ENCODE assay signal across 20 mouse cellular contexts in genomic region chr13:32553136-32553535, GRCm38 (mm10).
DNase-seq lines count a peak whose midpoint lies in the region; ATAC-seq lines count a peak whose summit lies in the region.
"Had no signal": no experiment of that assay in that cellular context is flagged by ENCODE, and none has a peak within 500 bp of the region (broad histone marks: within the 10 kb centered on the region; RNA-seq: fewer than 3 reads in every experiment).

No protein-coding gene starts in this region.

- H3K27ac ChIP-seq in neural tube, embryonic 15.5 days (replicated peaks): no peak overlapping the region
- H3K27ac ChIP-seq in kidney, embryonic 15.5 days: no peak overlapping the region
- peak overlapping the region; percentile 78 for H3K27ac ChIP-seq in lung, embryonic 15.5 days
- H3K27ac ChIP-seq in forebrain, embryonic 14.5 days (ENCODE audit: low read depth, low read length): no peak overlapping the region
- H3K27ac ChIP-seq: embryonic facial prominence, embryonic 15.5 days; heart, adult 2 months; hindbrain, embryonic 10.5 days; hindbrain, postnatal 0 days; midbrain, embryonic 15.5 days; stomach, embryonic 15.5 days had no signal

- no peak overlapping the region for H3K4me3 ChIP-seq in neural tube, embryonic 15.5 days (replicated peaks)
- H3K4me3 ChIP-seq in kidney, embryonic 15.5 days (replicated peaks): no peak overlapping the region
- H3K4me3 ChIP-seq in lung, embryonic 15.5 days: no peak overlapping the region
- no peak overlapping the region for H3K4me3 ChIP-seq in forebrain, embryonic 14.5 days (ENCODE audit: low read depth, low read length)
- H3K4me3 ChIP-seq: embryonic facial prominence, embryonic 15.5 days; heart, adult 2 months; hindbrain, embryonic 10.5 days; midbrain, embryonic 15.5 days; stomach, embryonic 15.5 days had no signal

- H3K4me1 ChIP-seq in neural tube, embryonic 15.5 days: no peaks in the 10 kb centered on the region
- no peaks in the 10 kb centered on the region for H3K4me1 ChIP-seq in kidney, embryonic 15.5 days
- H3K4me1 ChIP-seq in lung, embryonic 15.5 days: no peaks in the 10 kb centered on the region
- no peaks in the 10 kb centered on the region for H3K4me1 ChIP-seq in forebrain, embryonic 14.5 days (ENCODE audit: control insufficient read depth, insufficient read depth, low read length)
- H3K4me1 ChIP-seq: embryonic facial prominence, embryonic 15.5 days; hindbrain, embryonic 10.5 days; midbrain, embryonic 15.5 days; stomach, embryonic 15.5 days had no signal

- WGBS in neural tube, embryonic 15.5 days: 70% methylated on average over 4 of the region's 4 CpGs
- WGBS in kidney, embryonic 15.5 days: 23% methylated on average over 4 of the region's 4 CpGs
- WGBS in lung, embryonic 15.5 days: 45% methylated on average over 4 of the region's 4 CpGs
- WGBS in forebrain, embryonic 14.5 days: 82% methylated on average over 4 of the region's 4 CpGs

- H3K27me3 ChIP-seq in neural tube, embryonic 15.5 days (replicated peaks): no peaks in the 10 kb centered on the region
- no peaks in the 10 kb centered on the region for H3K27me3 ChIP-seq in kidney, embryonic 15.5 days
- no peaks in the 10 kb centered on the region for H3K27me3 ChIP-seq in lung, embryonic 15.5 days
- no peaks in the 10 kb centered on the region for H3K27me3 ChIP-seq in forebrain, embryonic 14.5 days (replicated peaks; ENCODE audit: control insufficient read depth, insufficient read depth, low read length)
- H3K27me3 ChIP-seq: embryonic facial prominence, embryonic 15.5 days; midbrain, embryonic 15.5 days; stomach, embryonic 15.5 days had no signal

- no peaks in the 10 kb centered on the region for H3K36me3 ChIP-seq in neural tube, embryonic 15.5 days
- no peaks in the 10 kb centered on the region for H3K36me3 ChIP-seq in kidney, embryonic 15.5 days
- H3K36me3 ChIP-seq in lung, embryonic 15.5 days: no peaks in the 10 kb centered on the region
- H3K36me3 ChIP-seq in forebrain, embryonic 14.5 days (ENCODE audit: control insufficient read depth, insufficient read depth, low read length): no peaks in the 10 kb centered on the region
- H3K36me3 ChIP-seq: embryonic facial prominence, embryonic 15.5 days; hindbrain, embryonic 10.5 days; midbrain, embryonic 15.5 days; stomach, embryonic 15.5 days had no signal

- H3K9me3 ChIP-seq in neural tube, embryonic 15.5 days (replicated peaks): no peaks in the 10 kb centered on the region
- no peaks in the 10 kb centered on the region for H3K9me3 ChIP-seq in kidney, embryonic 15.5 days (replicated peaks)
- H3K9me3 ChIP-seq in lung, embryonic 15.5 days: no peaks in the 10 kb centered on the region
- no peaks in the 10 kb centered on the region for H3K9me3 ChIP-seq in forebrain, embryonic 14.5 days (replicated peaks; ENCODE audit: control insufficient read depth, low read length)
- H3K9me3 ChIP-seq: embryonic facial prominence, embryonic 15.5 days; hindbrain, embryonic 10.5 days; midbrain, embryonic 15.5 days; stomach, embryonic 15.5 days had no signal

- H3K9ac ChIP-seq in neural tube, embryonic 15.5 days (replicated peaks): no peak overlapping the region
- H3K9ac ChIP-seq in kidney, embryonic 15.5 days: no peak overlapping the region
- H3K9ac ChIP-seq in lung, embryonic 15.5 days: no peak overlapping the region
- no peak overlapping the region for H3K9ac ChIP-seq in forebrain, embryonic 14.5 days (ENCODE audit: low read length)
- H3K9ac ChIP-seq: embryonic facial prominence, embryonic 15.5 days; midbrain, embryonic 15.5 days; stomach, embryonic 15.5 days had no signal

- DNase-seq in neural tube, embryonic 10.5 days (ENCODE audit: extremely low spot score, low spot score): peak; percentile 7
- peak; percentile 33 to 49 for DNase-seq in lung, postnatal 4 days
- no peak for DNase-seq in gastrocnemius, postnatal 25 days
- DNase-seq in forebrain, embryonic 14.5 days (ENCODE audit: low spot score): no peak
- no peak for DNase-seq in frontal cortex, postnatal 36 days (ENCODE audit: low spot score in 2 of 2)
- DNase-seq: adrenal gland, adult 2 months; cerebellum, adult 2 months; gastrocnemius, postnatal 14 days; heart, adult 2 months; layer of hippocampus, postnatal 36 days; right cerebral cortex, postnatal 25 days; thymus, adult 2 months had no signal

- no peak for ATAC-seq in neural tube, embryonic 15.5 days (ENCODE audit: low FRiP score)
- peak; percentile 56; the same call in 1 of the 2 replicates for ATAC-seq in kidney, embryonic 15.5 days (replicated peaks; ENCODE audit: low FRiP score)
- peak; percentile 81 for ATAC-seq in lung, embryonic 15.5 days (ENCODE audit: borderline replicate concordance, extremely low read depth, low FRiP score, low TSS enrichment)
- ATAC-seq in forebrain, embryonic 14.5 days: no peak
- ATAC-seq: hindbrain, postnatal 0 days; midbrain, embryonic 15.5 days had no signal

- no peak overlapping the region for H3K4me2 ChIP-seq in neural tube, embryonic 15.5 days
- no peak overlapping the region for H3K4me2 ChIP-seq in kidney, embryonic 15.5 days
- H3K4me2 ChIP-seq in lung, embryonic 15.5 days: no peak overlapping the region
- no peak overlapping the region for H3K4me2 ChIP-seq in forebrain, embryonic 14.5 days (ENCODE audit: low read length)
- H3K4me2 ChIP-seq: embryonic facial prominence, embryonic 15.5 days; midbrain, embryonic 15.5 days; stomach, embryonic 15.5 days had no signal

Comparison
In these comparisons a context has a peak if more than half of its experiments do, and no peak if none do; other contexts are left out.
1. DNase-seq: peak in neural tube, embryonic 10.5 days (single experiment) and lung, postnatal 4 days (2 of 2); none in gastrocnemius, postnatal 25 days (single experiment), forebrain, embryonic 14.5 days (single experiment) and frontal cortex, postnatal 36 days (0 of 2).
2. ATAC-seq: peak in kidney, embryonic 15.5 days (single experiment) and lung, embryonic 15.5 days (single experiment); none in neural tube, embryonic 15.5 days (single experiment) and forebrain, embryonic 14.5 days (single experiment).